Mouse (Mus musculus) liver, adult (tissue): ENCODE results near the gene Zfp839.
A peak's percentile ranks its signal among the peaks of the same experiment; 100 is the strongest.

Source experiments
- GATA4 ChIP-seq: IDR thresholded peaks from 2 replicates; pipeline ENCODE4 v1.6.1; 2014; ENCODE audit warnings: mild to moderate bottlenecking, low read length; ENCODE audit not compliant: insufficient replicate concordance

Gene Zfp839

GRCm38 (mm10) chr12:110851414-110851813, 1.4 kb downstream of the Zfp839 start:
- no peak for TF ChIP-seq GATA4

DNA sequence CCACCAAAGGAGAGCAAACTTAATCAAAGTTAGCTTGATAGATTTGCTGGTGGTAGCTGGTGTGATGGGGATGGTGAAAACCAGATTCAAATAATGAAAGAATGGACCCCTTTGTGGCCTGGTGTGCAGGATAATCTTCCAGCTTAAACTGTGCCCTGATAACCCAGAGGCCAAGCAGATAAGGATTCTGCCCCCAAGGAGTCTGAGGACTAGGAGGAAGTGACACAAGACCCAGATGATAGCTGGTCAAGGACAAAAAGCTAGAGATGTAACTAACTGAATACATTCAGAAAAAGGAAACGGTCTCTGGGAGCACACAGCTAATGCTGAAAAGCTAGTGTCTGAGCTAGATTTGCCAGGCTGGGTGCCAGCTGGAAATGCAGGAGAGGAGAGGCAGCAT, 1.9 kb downstream of the Zfp839 start:
- TF ChIP-seq GATA4 = no peak; the same call in 1 of the 2 replicates

DNA sequence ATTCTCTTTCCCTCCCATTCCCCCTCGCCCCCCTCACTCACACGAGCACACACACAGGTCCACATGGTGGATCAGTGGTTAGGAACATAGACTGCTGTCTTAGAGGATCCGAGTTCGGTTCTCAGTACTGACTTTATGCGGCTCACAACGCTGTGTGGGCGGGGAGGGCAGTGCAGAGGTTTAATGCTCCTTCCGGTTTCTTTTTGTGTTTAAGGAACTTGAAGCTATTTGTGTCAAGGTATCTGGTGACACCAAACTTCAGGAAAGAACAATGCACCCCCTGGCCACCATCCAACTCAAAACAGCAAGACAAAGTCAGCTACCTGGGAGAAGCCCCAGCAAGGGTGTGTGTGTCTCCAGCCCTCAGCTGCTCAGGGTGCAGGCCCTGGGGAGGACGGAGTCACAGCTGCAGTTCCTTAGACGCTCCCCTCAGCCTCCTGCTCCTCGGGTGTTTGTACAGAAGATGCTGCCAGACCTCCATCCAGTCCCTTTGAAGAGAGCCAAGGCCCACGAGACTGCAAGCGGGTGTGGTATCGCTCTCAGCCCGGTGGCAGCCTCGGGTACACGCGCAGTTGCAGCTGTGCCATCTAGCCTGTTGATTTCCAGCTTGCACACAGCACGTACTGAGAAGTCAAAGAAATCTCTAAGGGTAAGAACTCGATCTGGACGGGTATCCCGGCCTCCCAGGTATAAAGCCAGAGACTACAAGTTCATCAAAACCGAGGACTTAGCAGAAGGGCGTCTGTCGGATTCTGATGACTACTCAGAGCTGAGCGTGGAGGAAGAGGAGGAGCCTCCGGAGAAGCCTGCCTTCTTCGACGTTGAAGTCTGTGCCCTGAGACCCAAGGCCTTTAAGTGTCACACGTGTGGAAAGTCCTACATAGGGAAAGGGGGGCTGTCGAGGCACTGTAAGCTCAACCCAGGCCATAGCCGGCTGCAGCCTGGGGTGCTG, 5.0 kb downstream of the Zfp839 start:
- TF ChIP-seq GATA4 = no peak

DNA sequence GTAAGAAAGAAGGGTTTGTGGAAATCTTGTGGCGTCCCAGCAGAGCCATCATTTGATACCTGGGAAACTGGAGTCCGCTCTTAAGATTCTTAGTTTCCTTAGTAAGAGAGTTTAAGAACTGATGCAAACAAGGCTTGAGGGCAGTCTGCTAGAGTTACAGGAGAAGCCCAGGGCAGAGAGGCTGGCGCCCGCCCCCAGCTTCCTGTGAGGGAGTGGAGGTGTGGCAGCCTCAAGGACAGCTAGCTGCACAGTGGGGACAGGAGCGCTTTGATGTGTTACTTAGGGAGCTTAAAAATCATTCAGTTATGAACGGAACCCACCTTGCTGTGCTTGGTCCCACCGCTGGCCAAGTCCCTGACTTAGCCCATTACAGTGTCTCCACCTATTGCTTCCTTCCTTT, 7.1 kb downstream of the Zfp839 start:
- TF ChIP-seq GATA4 = no peak

- TF ChIP-seq GATA4 = no peak
Observed at GRCm38 (mm10) chr12:110860293-110860692, 10.2 kb downstream of the Zfp839 start.

DNA sequence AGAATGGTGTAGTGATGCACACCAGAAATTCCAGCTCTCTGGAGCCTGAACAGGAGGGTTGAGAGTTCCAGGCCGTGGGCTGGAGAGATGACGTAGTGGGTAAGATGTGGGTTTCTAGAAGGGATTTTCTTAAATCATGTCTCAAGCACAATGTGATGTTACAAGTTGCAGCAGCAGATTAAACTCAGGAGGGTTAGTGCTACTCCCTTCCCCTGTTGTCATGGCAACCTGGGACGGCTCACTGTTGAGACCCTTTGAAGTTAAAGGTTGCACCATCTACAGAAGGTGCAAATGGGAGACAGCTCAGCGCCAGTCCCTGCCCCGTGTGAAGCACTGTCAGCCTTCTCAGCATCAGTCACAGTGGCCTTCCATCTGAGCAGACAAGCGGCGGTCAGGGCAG, 11.2 kb downstream of the Zfp839 start:
- no peak for TF ChIP-seq GATA4

GRCm38 (mm10) chr12:110864008-110864407, 14.0 kb downstream of the Zfp839 start:
- TF ChIP-seq GATA4 = no peak

DNA sequence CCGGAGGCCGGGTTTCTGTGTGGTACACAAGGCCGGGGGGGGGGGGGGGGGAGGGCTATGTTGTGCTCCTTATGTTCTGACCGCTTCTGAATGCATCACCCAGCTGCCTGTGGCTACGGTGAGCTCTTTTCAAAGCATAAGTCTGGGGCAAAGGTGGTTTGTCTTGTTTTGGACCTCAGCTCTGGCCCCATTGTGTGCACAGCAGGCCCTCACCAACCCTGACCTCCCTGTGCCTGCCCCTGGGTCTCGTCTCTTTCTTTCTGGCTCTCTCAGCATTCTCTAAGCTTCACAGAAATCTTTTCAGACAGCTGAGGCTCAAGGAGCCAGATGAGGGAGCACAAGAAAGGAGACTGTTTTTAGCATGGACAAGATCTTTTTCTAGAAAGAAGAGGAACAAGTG, 15.5 kb downstream of the Zfp839 start:
- no peak for TF ChIP-seq GATA4

DNA sequence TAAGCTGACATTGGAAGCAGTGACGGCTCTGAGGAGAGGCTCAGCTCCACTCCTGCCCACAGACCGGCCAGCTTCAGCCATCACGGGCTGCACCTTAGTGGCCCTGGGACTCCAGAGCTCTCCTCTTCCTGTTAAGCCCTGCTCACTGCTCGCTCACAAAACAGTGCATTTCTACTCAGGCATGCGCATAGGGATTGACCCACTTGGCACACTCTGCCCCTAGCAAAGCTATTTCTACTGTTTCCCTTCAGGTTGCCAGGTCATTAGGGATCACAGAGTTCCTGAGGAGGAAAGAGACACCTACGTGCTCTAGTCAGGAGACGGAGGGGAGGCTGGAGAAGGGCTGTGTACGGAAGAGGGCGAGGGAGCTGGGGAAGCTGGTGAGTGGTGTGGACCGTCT, 15.9 kb downstream of the Zfp839 start:
- TF ChIP-seq GATA4 = no peak

GRCm38 (mm10) chr12:110870107-110870506, 20.1 kb downstream of the Zfp839 start:
- TF ChIP-seq GATA4 = no peak

DNA sequence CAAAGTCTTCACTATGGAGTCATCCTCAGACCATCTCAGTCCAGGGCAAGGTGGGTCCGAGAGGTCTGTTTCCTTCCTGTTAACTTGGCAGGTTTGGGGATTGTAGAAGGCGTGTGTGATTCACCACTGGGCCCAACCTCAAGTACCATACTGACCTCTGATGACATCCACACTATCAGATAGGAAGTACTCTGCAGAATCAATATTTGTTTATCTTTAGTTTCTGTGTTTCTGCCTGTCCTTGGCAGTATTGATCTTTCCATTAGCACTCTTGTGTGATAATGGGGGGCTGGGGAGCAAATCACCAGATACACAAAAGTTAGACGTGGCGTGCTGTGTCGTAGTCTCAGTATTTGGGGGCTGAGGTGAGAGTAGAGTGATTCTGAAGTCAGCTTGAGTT, 21.2 kb downstream of the Zfp839 start:
- TF ChIP-seq GATA4 = peak; percentile 88; the same call in 1 of the 2 replicates

- TF ChIP-seq GATA4 = no peak
Observed at GRCm38 (mm10) chr12:110875351-110875750, 25.3 kb downstream of the Zfp839 start.

DNA sequence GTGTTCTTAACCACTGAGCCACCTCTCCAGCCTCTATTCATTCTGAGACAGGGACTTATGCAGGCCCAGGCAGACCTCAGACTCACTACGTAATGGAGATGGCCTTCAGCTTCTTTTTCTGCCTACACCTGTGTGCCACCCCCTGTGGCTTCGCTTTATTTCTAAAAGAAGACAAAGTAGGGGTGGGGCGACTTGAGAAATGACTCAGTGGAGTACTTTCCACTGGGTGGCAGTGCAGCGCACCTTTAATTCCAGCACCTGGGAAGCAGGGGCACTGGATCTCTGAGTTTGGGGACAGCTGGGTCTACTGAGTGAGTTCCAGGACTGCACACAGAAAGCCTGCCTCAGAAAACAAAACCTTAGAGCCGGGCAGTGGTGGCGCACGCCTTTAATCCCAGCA, 32.2 kb downstream of the Zfp839 start:
- no peak for TF ChIP-seq GATA4

DNA sequence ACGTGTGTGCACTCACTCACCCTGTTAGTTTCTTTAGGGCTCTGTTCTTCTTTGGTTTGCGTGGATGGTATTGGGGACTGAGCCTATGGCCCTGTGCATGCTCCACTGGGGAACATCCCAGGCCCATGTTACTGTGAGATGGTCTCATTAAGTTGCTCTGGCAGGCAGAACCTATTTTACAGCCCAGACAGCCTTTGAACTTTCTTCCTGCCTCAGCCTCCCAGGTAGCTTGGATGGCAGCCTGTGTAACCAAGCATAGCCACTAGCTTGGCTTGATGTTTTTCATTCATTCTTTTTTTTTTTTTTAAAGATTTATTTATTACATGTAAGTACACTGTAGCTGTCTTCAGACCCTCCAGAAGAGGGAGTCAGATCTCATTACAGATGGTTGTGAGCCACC, 35.2 kb downstream of the Zfp839 start:
- TF ChIP-seq GATA4 = no peak

GRCm38 (mm10) chr12:110888106-110888505, 38.1 kb downstream of the Zfp839 start:
- TF ChIP-seq GATA4 = no peak

DNA sequence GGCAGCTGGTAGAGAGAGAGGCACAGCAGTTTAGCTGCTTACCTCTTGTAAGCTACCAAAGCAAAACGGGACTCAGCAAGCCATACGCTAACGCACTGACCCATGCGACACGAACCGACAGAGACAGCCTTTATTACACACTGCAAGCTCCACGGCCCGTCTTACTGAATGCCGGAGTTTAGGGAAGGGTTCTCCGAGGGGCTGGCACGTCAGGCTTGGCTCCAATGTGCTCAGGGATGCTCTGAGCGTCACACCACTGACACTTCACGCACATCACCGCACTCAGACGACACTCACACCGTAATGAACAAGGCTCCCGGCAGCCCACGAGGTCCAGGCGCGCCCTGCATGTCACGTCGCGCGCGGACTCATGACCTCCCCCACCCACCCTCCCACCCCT, 38.6 kb downstream of the Zfp839 start:
- TF ChIP-seq GATA4 = no peak
